Mouse (Mus musculus) lung, embryonic 14.5 days (tissue): ENCODE results near the gene Gm37419. TPM values are rescaled to one million over a fixed set of nuclear protein-coding genes. Genes with fewer than 3 reads are reported as not detected.

Experiments
- ATAC-seq: fragments of 200-750 bp; cut with Nextera tagmentation; 2 replicates; pipeline ENCODE4 v1.8.0; 2017; ENCODE audit warnings: mild to moderate bottlenecking, moderate TSS enrichment, moderate library complexity; ENCODE audit not compliant: insufficient read depth
- DNase-seq: peaks from one replicate; pipeline ENCODE4 v3.0.0-alpha.2; 2015
- H3K27ac ChIP-seq: fragments of 300-500 bp; sonication (generic); 2 replicates; pipeline ENCODE4 v1.5.1; 2014; ENCODE audit warnings: low read depth, mild to moderate bottlenecking, moderate library complexity
- H3K27me3 ChIP-seq: fragments of 300-500 bp; sonication (generic); 2 replicates; pipeline ENCODE4 v1.6.1; 2014; ENCODE audit warnings: low read length, control low read depth; ENCODE audit not compliant: insufficient read depth
- H3K36me3 ChIP-seq: fragments of 300-500 bp; sonication (generic); 2 replicates; pipeline ENCODE4 v1.6.1; 2014; ENCODE audit warnings: control low read depth; ENCODE audit not compliant: insufficient read depth
- H3K4me1 ChIP-seq: fragments of 300-500 bp; sonication (generic); 2 replicates; pipeline ENCODE4 v1.6.1; 2014; ENCODE audit warnings: antibody characterized with exemption, control low read depth; ENCODE audit not compliant: insufficient read depth
- H3K4me2 ChIP-seq: fragments of 300-500 bp; sonication (generic); 2 replicates; pipeline ENCODE4 v1.6.1; 2014; ENCODE audit warnings: mild to moderate bottlenecking
- H3K4me3 ChIP-seq: fragments of 300-500 bp; sonication (generic); 2 replicates; pipeline ENCODE4 v1.5.1; 2014; ENCODE audit warnings: low read depth, low read length
- H3K9ac ChIP-seq: fragments of 300-500 bp; sonication (generic); 2 replicates; pipeline ENCODE4 v1.6.1; 2014
- H3K9me3 ChIP-seq: fragments of 300-500 bp; sonication (generic); 2 replicates; pipeline ENCODE4 v1.6.1; 2016; ENCODE audit warnings: low read depth, low read length, control low read depth
- CTCF ChIP-seq: IDR thresholded peaks from 2 replicates; pipeline ENCODE4 v1.5.1; 2016; ENCODE audit warnings: antibody characterized with exemption, low read depth
- WGBS: fragments of 180-500 bp; shearing (Covaris S2); extraction: QIAGEN DNeasy Blood & Tissue Kit; methylation state at CpG from one replicate; pipeline ENCODE4 v1.1.7; 2014; 5-methylcytosine and 5-hydroxymethylcytosine counted together
- polyA plus RNA-seq: library from polyadenylated mRNA; unstranded; fragments of >200 nt; fragmentation: Nextera tagmentation; extraction: Ambion mirVana; gene quantifications from 2 replicates; pipeline ENCODE4 v1.2.1, GENCODE M21; 2014

Gm37419 gene
- polyA plus RNA-seq = not detected in 2 replicates

DNA sequence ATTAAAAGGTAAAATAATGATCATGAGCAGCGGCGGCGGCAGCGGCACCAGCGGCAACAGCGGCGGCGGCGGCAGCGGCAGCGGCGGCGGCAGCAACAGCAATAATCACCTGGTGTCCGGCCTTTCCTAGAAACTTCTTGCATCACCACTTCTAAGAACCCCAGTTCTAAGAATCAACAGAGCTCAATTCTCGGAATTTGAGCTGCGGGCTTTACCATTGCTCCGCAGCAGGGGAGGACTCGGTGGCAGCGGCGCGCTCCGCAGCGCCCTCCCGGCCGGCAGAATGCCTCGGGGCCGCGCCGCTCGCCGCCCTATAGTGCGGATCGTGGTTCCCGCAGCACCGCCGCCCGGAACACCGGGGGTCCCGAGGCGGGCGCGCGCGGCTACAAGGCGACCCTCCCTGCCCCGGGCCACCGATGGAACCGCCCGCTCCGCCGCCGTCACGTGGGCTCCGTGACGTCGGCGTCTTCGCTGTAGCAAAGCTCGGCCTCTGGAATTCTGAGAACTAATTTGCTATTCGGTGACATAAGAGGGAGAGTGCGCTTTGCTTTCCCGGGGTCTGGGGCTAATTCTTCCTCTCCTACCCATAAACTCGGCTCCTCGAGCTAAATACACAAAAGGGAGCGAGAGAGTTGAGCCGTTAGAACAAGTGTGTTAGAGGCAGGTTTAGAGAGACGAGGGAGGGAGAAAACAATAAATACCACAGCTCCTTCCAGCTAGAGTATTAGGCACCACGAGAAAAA lies at the start of gene Gm37419, which contains the start of gene Bcl6:
Gene Gm37419 (plus strand): TSS at position 17 of the 743 bp plus-strand sequence.
Gene Bcl6 (minus strand): TSS at position 387 of the 743 bp plus-strand sequence.
- Histone ChIP-seq H3K4me3 (peak within 1 kb of the TSS; percentile 75), H3K9ac (peak within 1 kb of the TSS; percentile 84), H3K27ac (peak within 1 kb of the TSS; percentile 98), H3K36me3 (no peaks in the 10 kb centered on the region), H3K9me3 (no peaks in the 10 kb centered on the region), H3K4me2 (peak within 1 kb of the TSS; percentile 93), H3K4me1 (peaks cover 4% of the 10 kb centered on the region; the same call in 1 of the 2 replicates), H3K27me3 (peaks cover 10% of the 10 kb centered on the region; the same call in 1 of the 2 replicates)
- under 1% methylated on average over 68 of the region's 68 CpGs for WGBS
- no peak for TF ChIP-seq CTCF
- ATAC-seq (peak; percentile 82), DNase-seq (peak; percentile 95)

DNA sequence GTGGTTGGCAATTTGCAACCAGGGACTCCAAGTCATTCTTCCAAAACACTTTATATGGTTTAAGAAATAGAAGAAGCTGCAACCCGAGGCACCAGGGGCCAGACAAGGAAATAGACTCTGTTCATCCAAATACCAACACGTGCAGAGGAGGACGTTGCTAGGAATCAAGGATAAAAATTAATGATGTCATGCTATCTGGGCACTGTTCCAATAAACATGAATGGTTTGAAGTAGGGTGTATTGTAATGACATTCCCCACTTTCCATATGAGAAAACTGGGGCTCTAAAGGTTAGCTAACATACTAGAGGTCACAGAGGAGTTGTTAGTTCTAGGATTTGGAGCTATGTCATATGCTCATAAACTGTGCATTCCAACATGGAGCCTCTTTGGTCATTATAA lies 43.5 kb upstream of the Gm37419 start:
- no peak for ATAC-seq
- peak; percentile 59 for DNase-seq
- Histone ChIP-seq H3K36me3 (no peaks in the 10 kb centered on the region), H3K9ac (no peak overlapping the region), H3K4me2 (no peak overlapping the region), H3K4me3 (no peak overlapping the region), H3K27ac (no peak overlapping the region), H3K9me3 (no peaks in the 10 kb centered on the region), H3K27me3 (no peaks in the 10 kb centered on the region), H3K4me1 (no peaks in the 10 kb centered on the region)
- WGBS = 12% methylated on average over 3 of the region's 3 CpGs
- no peak for TF ChIP-seq CTCF

GRCm38 (mm10) chr16:23947654-23948053 lies 40.6 kb upstream of the Gm37419 start:
- WGBS = 83% methylated on average over 6 of the region's 6 CpGs

DNA sequence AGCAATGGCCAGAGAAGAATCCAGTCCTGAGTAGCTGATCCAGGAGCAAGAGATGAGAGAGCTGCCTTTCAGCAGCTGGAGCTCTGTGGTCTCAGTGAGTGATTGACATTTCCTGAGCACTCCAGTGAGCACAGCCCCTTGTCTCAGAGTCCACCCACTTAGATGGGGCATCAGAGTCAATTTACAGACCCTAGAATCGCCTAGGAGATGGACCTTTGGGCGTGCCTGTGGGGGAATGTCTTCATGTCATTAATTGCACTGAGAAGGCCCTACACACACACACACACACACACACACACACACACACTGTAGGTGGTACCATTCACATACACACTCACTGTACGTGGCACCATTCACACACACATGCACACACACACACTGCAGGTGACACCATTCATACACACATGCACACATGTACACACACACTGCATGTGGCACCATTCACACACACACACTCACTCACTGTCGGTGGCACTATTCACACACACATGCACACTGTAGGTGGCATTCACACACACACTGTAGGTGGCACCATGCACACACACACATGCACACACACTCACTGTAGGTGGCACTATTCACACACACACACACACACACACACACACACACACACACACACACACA lies 36.1 kb upstream of the Gm37419 start:
- Histone ChIP-seq H3K27ac (no peak overlapping the region), H3K9me3 (no peaks in the 10 kb centered on the region), H3K4me2 (no peak overlapping the region), H3K4me3 (no peak overlapping the region), H3K9ac (no peak overlapping the region), H3K36me3 (no peaks in the 10 kb centered on the region), H3K27me3 (no peaks in the 10 kb centered on the region), H3K4me1 (no peaks in the 10 kb centered on the region)
- DNase-seq (no peak), ATAC-seq (no peak)
- WGBS = 73% methylated on average over 4 of the region's 4 CpGs
- TF ChIP-seq CTCF = no peak

More at GRCm38 (mm10) chr16:23947654-23948053, 40.6 kb upstream of the Gm37419 start:
- Histone ChIP-seq H3K4me2 (no peak overlapping the region), H3K9ac (no peak overlapping the region), H3K4me3 (no peak overlapping the region), H3K9me3 (no peaks in the 10 kb centered on the region), H3K27ac (no peak overlapping the region), H3K27me3 (no peaks in the 10 kb centered on the region), H3K36me3 (no peaks in the 10 kb centered on the region), H3K4me1 (no peaks in the 10 kb centered on the region)
- ATAC-seq (no peak), DNase-seq (no peak)
- TF ChIP-seq CTCF = no peak

GRCm38 (mm10) chr16:23953189-23953958 lies 34.9 kb upstream of the Gm37419 start:
- ATAC-seq = peak; percentile 49; the same call in 1 of the 2 replicates
- no peak overlapping the region for H3K4me3 ChIP-seq
- H3K9me3 ChIP-seq = no peaks in the 10 kb centered on the region
- no peak overlapping the region for H3K4me2 ChIP-seq
- DNase-seq = peak; percentile 85
- H3K27ac ChIP-seq = no peak overlapping the region
- H3K9ac ChIP-seq = no peak overlapping the region
- no peaks in the 10 kb centered on the region for H3K36me3 ChIP-seq
- H3K4me1 ChIP-seq = no peaks in the 10 kb centered on the region
- no peaks in the 10 kb centered on the region for H3K27me3 ChIP-seq
- peak; percentile 83 for TF ChIP-seq CTCF
- WGBS = 42% methylated on average over 11 of the region's 11 CpGs

DNA sequence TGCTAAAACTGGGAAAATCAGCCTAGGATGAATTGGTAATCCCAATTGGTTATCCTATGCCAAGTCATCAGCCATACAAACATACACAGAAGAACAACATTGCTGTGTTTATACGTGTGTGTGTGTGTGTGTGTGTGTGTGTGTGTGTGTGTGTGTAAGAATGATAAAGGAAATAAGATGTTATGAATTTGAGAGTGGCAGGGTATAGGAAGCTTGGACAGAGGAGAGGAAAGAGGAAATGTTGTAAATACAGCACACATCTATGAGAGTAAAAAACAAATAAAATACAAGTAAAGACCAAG lies 34.4 kb upstream of the Gm37419 start:
- Histone ChIP-seq H3K27me3 (no peaks in the 10 kb centered on the region), H3K9me3 (no peaks in the 10 kb centered on the region), H3K4me1 (no peaks in the 10 kb centered on the region), H3K36me3 (no peaks in the 10 kb centered on the region), H3K4me2 (no peak overlapping the region), H3K9ac (no peak overlapping the region), H3K27ac (no peak overlapping the region), H3K4me3 (no peak overlapping the region)
- DNase-seq (no peak), ATAC-seq (peak; percentile 35; the same call in 1 of the 2 replicates)
- WGBS = 7% methylated on average over 1 of the region's 1 CpGs
- no peak for TF ChIP-seq CTCF

- no peaks in the 10 kb centered on the region for H3K4me1 ChIP-seq
- H3K9me3 ChIP-seq = no peaks in the 10 kb centered on the region
- H3K4me2 ChIP-seq = no peak overlapping the region
- no peak overlapping the region for H3K27ac ChIP-seq
- TF ChIP-seq CTCF = no peak
- H3K4me3 ChIP-seq = no peak overlapping the region
- ATAC-seq (no peak), DNase-seq (no peak)
- no peaks in the 10 kb centered on the region for H3K36me3 ChIP-seq
- H3K9ac ChIP-seq = no peak overlapping the region
- H3K27me3 ChIP-seq = no peaks in the 10 kb centered on the region
These were observed 29.3 kb upstream of the Gm37419 start for GRCm38 (mm10) chr16:23958938-23959337.
